In genomic region chr9:90887405-90887804, GRCm38 (mm10) we compare ENCODE assay signal across 16 mouse cellular contexts.
"Had no signal": no experiment of that assay in that cellular context is flagged by ENCODE, and none has a peak within 500 bp of the region (broad histone marks: within the 10 kb centered on the region; RNA-seq: fewer than 3 reads in every experiment).

No protein-coding gene starts in this region.

- H3K36me3 ChIP-seq: neural tube, embryonic 13.5 days; neural tube, embryonic 15.5 days; stomach, embryonic 15.5 days had no signal

- H3K4me1 ChIP-seq: neural tube, embryonic 13.5 days; neural tube, embryonic 15.5 days; stomach, embryonic 15.5 days had no signal

- H3K9me3 ChIP-seq: neural tube, embryonic 13.5 days; neural tube, embryonic 15.5 days; stomach, embryonic 15.5 days had no signal

- H3K4me2 ChIP-seq: neural tube, embryonic 13.5 days; neural tube, embryonic 15.5 days; stomach, embryonic 15.5 days had no signal

- H3K9ac ChIP-seq: neural tube, embryonic 13.5 days; neural tube, embryonic 15.5 days; stomach, embryonic 15.5 days had no signal

- DNase-seq: retina, postnatal 1 day; right cerebral cortex, adult 18-20 months; right cerebral cortex, postnatal 14 days; right cerebral cortex, postnatal 25 days; right cerebral cortex, postnatal 4 days; spleen, adult 18-20 months; thymus, adult 18-20 months; thymus, adult 2 months; thymus, postnatal 14 days; thymus, postnatal 25 days; thymus, postnatal 36 days; thymus, postnatal 4 days had no signal

- H3K4me3 ChIP-seq: neural tube, embryonic 13.5 days; neural tube, embryonic 15.5 days; stomach, embryonic 15.5 days had no signal

- H3K27ac ChIP-seq: neural tube, embryonic 13.5 days; neural tube, embryonic 15.5 days; stomach, embryonic 15.5 days; stomach, postnatal 0 days had no signal

- H3K27me3 ChIP-seq: neural tube, embryonic 13.5 days; neural tube, embryonic 15.5 days; stomach, embryonic 15.5 days had no signal
